Mouse (Mus musculus) stomach, postnatal 0 days (tissue): ENCODE results near the gene Syngr2. TPM values are rescaled to one million over a fixed set of nuclear protein-coding genes. Genes with fewer than 3 reads are reported as not detected.

Source experiments
- ATAC-seq: fragments of 200-750 bp; cut with Nextera tagmentation; 2 replicates; pipeline ENCODE4 v1.8.0; 2017; ENCODE audit not compliant: low FRiP score, low TSS enrichment
- DNase-seq: peaks from one replicate; pipeline ENCODE4 v3.0.0-alpha.2; 2016; ENCODE audit warnings: low spot score
- H3K27ac ChIP-seq: fragments of 300-500 bp; sonication (generic); replicated peaks from 2 replicates; pipeline ENCODE4 v1.5.1; 2014; ENCODE audit warnings: mild to moderate bottlenecking, control low read depth
- H3K27me3 ChIP-seq: fragments of 300-500 bp; sonication (generic); 2 replicates; pipeline ENCODE4 v1.6.1; 2014; ENCODE audit warnings: low read length; ENCODE audit not compliant: control insufficient read depth, insufficient read depth
- H3K36me3 ChIP-seq: fragments of 300-500 bp; sonication (generic); 2 replicates; pipeline ENCODE4 v1.6.1; 2014; ENCODE audit warnings: low read length, mixed read lengths; ENCODE audit not compliant: control insufficient read depth, insufficient read depth
- H3K4me1 ChIP-seq: fragments of 300-500 bp; sonication (generic); replicated peaks from 2 replicates; pipeline ENCODE4 v1.6.1; 2014; ENCODE audit warnings: antibody characterized with exemption; ENCODE audit not compliant: control insufficient read depth, insufficient read depth
- H3K4me2 ChIP-seq: fragments of 300-500 bp; sonication (generic); replicated peaks from 2 replicates; pipeline ENCODE4 v1.6.1; 2014; ENCODE audit warnings: low read depth, mild to moderate bottlenecking, control low read depth, moderate library complexity
- H3K4me3 ChIP-seq: fragments of 300-500 bp; sonication (generic); 2 replicates; pipeline ENCODE4 v1.5.1; 2014; ENCODE audit warnings: low read depth, low read length, control low read depth
- H3K9ac ChIP-seq: fragments of 300-500 bp; sonication (generic); 2 replicates; pipeline ENCODE4 v1.6.1; 2014; ENCODE audit warnings: mild to moderate bottlenecking, low read length, control low read depth, mixed read lengths
- H3K9me3 ChIP-seq: fragments of 300-500 bp; sonication (generic); 2 replicates; pipeline ENCODE4 v1.6.1; 2016; ENCODE audit warnings: low read length; ENCODE audit not compliant: control insufficient read depth
- CTCF ChIP-seq: IDR thresholded peaks from 2 replicates; pipeline ENCODE4 v1.5.1; 2016; ENCODE audit warnings: antibody characterized with exemption, low read depth, mild to moderate bottlenecking, moderate library complexity
- EP300 ChIP-seq: optimal IDR thresholded peaks from 2 replicates; pipeline ENCODE3; 2016; ENCODE audit warnings: antibody characterized with exemption
- WGBS: fragments of 180-500 bp; shearing (Covaris S2); extraction: QIAGEN DNeasy Blood & Tissue Kit; methylation state at CpG from one replicate; pipeline ENCODE4 v1.1.7; 2014; 5-methylcytosine and 5-hydroxymethylcytosine counted together
- polyA plus RNA-seq: library from polyadenylated mRNA; unstranded; fragments of >200 nt; fragmentation: Nextera tagmentation; extraction: Ambion mirVana; gene quantifications from 2 replicates; pipeline ENCODE4 v1.2.1, GENCODE M21; 2015

Gene Syngr2
- polyA plus RNA-seq, 1 experiment from 2014 or later = 165 TPM

DNA sequence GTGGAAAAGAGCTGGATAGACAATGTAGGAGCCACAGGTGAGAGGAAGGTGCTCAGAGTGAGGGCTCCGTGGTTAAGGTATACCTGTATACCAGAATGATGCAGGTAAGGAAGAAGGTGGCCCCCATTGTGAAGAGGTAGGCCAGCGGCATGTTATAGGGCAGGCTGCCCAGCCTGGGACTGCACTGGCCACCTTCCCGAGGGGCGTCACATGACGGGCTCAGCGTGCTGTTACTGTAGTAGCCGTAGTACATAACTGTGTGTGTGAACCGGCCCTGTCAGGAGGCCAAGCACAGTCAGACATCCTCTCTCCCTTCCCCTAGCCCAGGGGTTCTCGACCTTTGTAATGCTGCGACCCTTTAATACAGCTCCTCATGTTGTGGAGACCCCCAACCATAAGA, 34.5 kb upstream of the Syngr2 start:
- TF ChIP-seq CTCF = no peak
- no peak for TF ChIP-seq EP300

DNA sequence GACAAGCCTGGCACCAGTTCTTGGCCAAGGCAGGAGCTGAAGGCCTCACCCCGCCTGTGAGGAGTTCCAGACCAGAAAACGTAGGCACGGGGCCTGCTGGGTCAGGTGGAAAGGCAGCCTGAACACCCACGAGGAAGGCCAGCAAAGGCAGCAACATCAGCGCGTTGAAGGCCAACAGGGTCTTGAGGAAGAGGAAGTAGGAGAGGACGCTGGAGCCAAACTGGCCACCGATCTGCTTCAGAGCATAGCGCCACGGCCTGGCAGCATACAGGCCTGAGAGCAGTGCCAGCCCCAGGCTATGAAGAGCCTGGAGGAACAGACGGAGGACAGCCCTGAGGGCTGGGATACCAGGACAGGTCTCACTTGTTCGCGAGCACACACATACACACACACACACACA, 33.9 kb upstream of the Syngr2 start:
- TF ChIP-seq CTCF (no peak), EP300 (no peak)
- no peak for ATAC-seq
- WGBS = 83% methylated on average over 13 of the region's 13 CpGs
- Histone ChIP-seq H3K9me3 (no peaks in the 10 kb centered on the region), H3K27ac (no peak overlapping the region), H3K9ac (no peak overlapping the region), H3K27me3 (no peaks in the 10 kb centered on the region), H3K36me3 (0 out of 2 replicates have a peak, but pooled peaks cover 2% of the 10 kb centered on the region), H3K4me3 (no peak overlapping the region), H3K4me1 (no peaks in the 10 kb centered on the region), H3K4me2 (no peak overlapping the region)
- DNase-seq = no peak

More for the DNA sequence above, 34.5 kb upstream of the Syngr2 start:
- H3K4me2 ChIP-seq = no peak overlapping the region
- H3K4me1 ChIP-seq = no peaks in the 10 kb centered on the region
- no peak for ATAC-seq
- no peaks in the 10 kb centered on the region for H3K9me3 ChIP-seq
- no peaks in the 10 kb centered on the region for H3K27me3 ChIP-seq
- H3K4me3 ChIP-seq = no peak overlapping the region
- 93% methylated on average over 10 of the region's 10 CpGs for WGBS
- H3K9ac ChIP-seq = no peak overlapping the region
- no peak for DNase-seq
- H3K36me3 ChIP-seq = 0 out of 2 replicates have a peak, but pooled peaks cover 2% of the 10 kb centered on the region
- H3K27ac ChIP-seq = no peak overlapping the region

DNA sequence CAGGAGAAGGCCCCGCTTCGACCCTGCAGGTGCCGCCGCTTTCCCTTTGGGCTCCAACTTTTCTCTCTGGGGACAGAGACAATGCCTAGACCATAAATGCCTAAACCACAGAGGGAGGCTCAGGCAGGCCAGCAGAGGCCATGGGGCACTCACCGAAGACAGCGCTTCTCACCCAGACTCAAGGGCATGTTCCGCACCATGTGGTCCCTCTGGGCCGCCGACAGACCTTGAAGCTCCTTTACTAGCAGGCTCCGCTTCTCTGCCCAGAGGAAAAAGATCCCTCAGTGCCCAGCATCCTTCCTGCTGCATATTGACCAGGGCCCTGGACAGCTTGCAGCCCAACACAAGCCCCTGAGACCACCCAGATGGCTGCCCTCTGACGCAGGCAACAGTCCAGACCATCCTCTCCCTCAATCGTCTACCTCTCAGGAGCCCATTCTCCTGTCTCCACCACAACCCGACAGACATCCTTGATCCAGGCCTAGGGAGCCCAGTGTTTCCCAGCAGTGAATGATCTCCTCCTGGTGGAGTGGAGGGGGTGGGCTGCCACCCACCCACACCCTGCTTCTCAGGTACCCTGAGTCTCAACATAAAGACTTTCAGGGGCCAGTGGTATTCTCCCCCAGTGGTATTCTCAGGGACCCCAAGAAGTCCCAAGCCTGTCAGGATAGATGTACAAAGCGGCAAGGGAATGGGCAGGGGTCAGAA, 33.2 kb upstream of the Syngr2 start:
- H3K4me2 ChIP-seq = no peak overlapping the region
- no peak for DNase-seq
- no peaks in the 10 kb centered on the region for H3K9me3 ChIP-seq
- H3K36me3 ChIP-seq = 0 out of 2 replicates have a peak, but pooled peaks cover 2% of the 10 kb centered on the region
- TF ChIP-seq CTCF (no peak), EP300 (no peak)
- H3K4me3 ChIP-seq = no peak overlapping the region
- H3K4me1 ChIP-seq = 0 out of 2 replicates have a peak, but pooled peaks cover 3% of the 10 kb centered on the region
- no peak for ATAC-seq
- no peak overlapping the region for H3K9ac ChIP-seq
- no peak overlapping the region for H3K27ac ChIP-seq
- 91% methylated on average over 13 of the region's 14 CpGs for WGBS
- H3K27me3 ChIP-seq = no peaks in the 10 kb centered on the region

DNA sequence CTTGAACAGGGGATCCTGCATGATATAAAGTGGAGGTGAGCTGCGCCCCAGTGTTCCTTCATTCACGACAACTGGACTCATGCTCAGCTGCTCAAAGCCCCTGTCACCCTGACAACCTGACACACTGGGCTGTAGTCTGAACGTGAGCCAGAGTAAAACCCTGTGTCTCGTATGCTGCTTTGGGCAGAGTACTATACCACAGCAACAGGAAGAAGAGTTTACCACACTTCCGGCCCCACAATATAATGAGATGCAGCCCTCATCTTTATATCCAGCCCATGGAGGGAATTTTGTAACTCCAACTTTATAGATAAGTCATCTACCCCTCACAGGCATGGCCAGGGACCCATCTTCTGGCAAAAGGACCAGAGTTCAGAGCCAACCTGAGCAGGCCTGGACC, 32.4 kb upstream of the Syngr2 start:
- DNase-seq (no peak), ATAC-seq (no peak)
- no peak overlapping the region for H3K9ac ChIP-seq
- H3K4me3 ChIP-seq = no peak overlapping the region
- no peak overlapping the region for H3K27ac ChIP-seq
- H3K4me2 ChIP-seq = no peak overlapping the region
- no peak for TF ChIP-seq EP300
- TF ChIP-seq CTCF = no peak
- H3K36me3 ChIP-seq = 0 out of 2 replicates have a peak, but pooled peaks cover 2% of the 10 kb centered on the region
- no peaks in the 10 kb centered on the region for H3K9me3 ChIP-seq
- 83% methylated on average over 5 of the region's 5 CpGs for WGBS
- no peaks in the 10 kb centered on the region for H3K27me3 ChIP-seq
- peaks cover 3% of the 10 kb centered on the region; the same call in 1 of the 2 replicates for H3K4me1 ChIP-seq

DNA sequence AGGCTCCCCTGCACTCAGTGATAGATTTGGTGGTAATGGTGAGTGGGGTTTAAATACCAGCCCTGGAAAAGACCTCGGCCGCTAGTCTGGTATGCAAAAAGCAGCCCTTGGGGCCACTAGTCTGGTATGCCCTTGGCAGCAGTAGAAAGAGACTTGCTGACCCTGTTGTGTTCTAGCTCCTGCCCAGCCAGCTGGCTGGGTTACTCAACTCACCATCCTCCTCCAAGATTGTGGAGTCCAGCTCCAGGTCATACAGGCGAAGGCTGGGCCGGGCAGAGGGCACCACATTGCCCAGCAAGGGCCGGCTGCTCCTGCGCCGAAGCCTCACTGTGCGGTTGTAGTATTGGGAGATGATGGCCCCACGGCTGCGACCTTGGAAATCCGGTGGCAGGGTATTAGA, 31.4 kb upstream of the Syngr2 start:
- 95% methylated on average over 11 of the region's 11 CpGs for WGBS
- ATAC-seq (no peak), DNase-seq (no peak)
- no peak overlapping the region for H3K27ac ChIP-seq
- H3K36me3 ChIP-seq = 0 out of 2 replicates have a peak, but pooled peaks cover 2% of the 10 kb centered on the region
- no peak for TF ChIP-seq CTCF
- no peak for TF ChIP-seq EP300
- H3K9me3 ChIP-seq = no peaks in the 10 kb centered on the region
- H3K9ac ChIP-seq = no peak overlapping the region
- H3K4me1 ChIP-seq = peaks cover 6% of the 10 kb centered on the region
- no peak overlapping the region for H3K4me2 ChIP-seq
- H3K27me3 ChIP-seq = no peaks in the 10 kb centered on the region
- no peak overlapping the region for H3K4me3 ChIP-seq

- ATAC-seq = no peak
- DNase-seq = peak; percentile 74
- Histone ChIP-seq H3K27me3 (no peaks in the 10 kb centered on the region), H3K9ac (peak overlapping the region; percentile 71), H3K36me3 (0 out of 2 replicates have a peak, but pooled peaks cover 2% of the 10 kb centered on the region), H3K27ac (peak overlapping the region; percentile 98), H3K9me3 (no peaks in the 10 kb centered on the region), H3K4me1 (peaks cover 9% of the 10 kb centered on the region), H3K4me3 (peak overlapping the region; percentile 54), H3K4me2 (peak overlapping the region; percentile 80)
- 43% methylated on average over 12 of the region's 12 CpGs for WGBS
- TF ChIP-seq EP300 (no peak), CTCF (no peak)
Observed at GRCm38 (mm10) chr11:117778851-117779433, 30.5 kb upstream of the Syngr2 start.
